Mouse (Mus musculus) left cerebral cortex, adult 2 months (tissue): Measurements from ENCODE around the gene Pi4k2a. TPM values are rescaled to one million over a fixed set of nuclear protein-coding genes. Genes with fewer than 3 reads are reported as not detected.

ENCODE experiments used
- DNase-seq, 2 experiments: peaks; one replicate each; pipeline ENCODE4 v3.0.0; 2021 to 2022; ENCODE audit warnings: low spot score in 2 of 2, mixed read lengths in 1 of 2; ENCODE audit errors: extremely low spot score in 1 of 2
- H3K27ac ChIP-seq: fragments of 200-600 bp; 2 replicates; pipeline ENCODE4 v1.8.1; 2022
- H3K4me3 ChIP-seq: fragments of 200-600 bp; 2 replicates; pipeline ENCODE4 v1.8.1; 2022
- CTCF ChIP-seq: fragments of 200-600 bp; IDR thresholded peaks from 2 replicates; pipeline ENCODE4 v1.8.1; 2022; ENCODE audit warnings: antibody characterized with exemption, mild to moderate bottlenecking, moderate library complexity
- intact Hi-C: fragments of 180-260 bp; cut with DNase I; formaldehyde crosslinking; loops from one replicate; pipeline ENCODE4 v1.15.1; 2025
- total RNA-seq, 2 experiments: library from RNA; stranded (reverse); gene quantifications; 2 replicates each; pipeline ENCODE4 v1.2.3; 2021

Gene Pi4k2a
- total RNA-seq, 2 experiments from 2014 or later: 65.6 to 67.3 TPM

- Histone ChIP-seq H3K4me3 (no peak overlapping the region), H3K27ac (peak overlapping the region; percentile 40; the same call in 1 of the 2 replicates)
- no peak for TF ChIP-seq CTCF
- DNase-seq: no peak
- intact Hi-C loops: no loop called here
Measured at GRCm38 (mm10) chr19:42139724-42140517, 49.7 kb downstream of the Pi4k2a start.

GRCm38 (mm10) chr19:42141998-42142397, 51.7 kb downstream of the Pi4k2a start:
- Histone ChIP-seq H3K27ac (no peak overlapping the region), H3K4me3 (no peak overlapping the region)
- TF ChIP-seq CTCF: no peak
- intact Hi-C loops: no loop called here
- no peak for DNase-seq

- no peak for TF ChIP-seq CTCF
- intact Hi-C loops: no loop called here
- Histone ChIP-seq H3K4me3 (no peak overlapping the region), H3K27ac (no peak overlapping the region)
- no peak for DNase-seq
Measured at GRCm38 (mm10) chr19:42142757-42143156, 52.5 kb downstream of the Pi4k2a start.

- intact Hi-C loops: loop anchor here (1.0 to 2.0 kb wide), 2 partner anchors 15 to 22 kb away; partner anchors contain the start of gene Avpi1
- Histone ChIP-seq H3K27ac (no peak overlapping the region), H3K4me3 (no peak overlapping the region)
- TF ChIP-seq CTCF: no peak
- DNase-seq: no peak
Measured at GRCm38 (mm10) chr19:42144067-42144466, 53.8 kb downstream of the Pi4k2a start.

GRCm38 (mm10) chr19:42144541-42145167, 54.4 kb downstream of the Pi4k2a start:
- intact Hi-C loops: loop anchor here (1.0 to 2.0 kb wide), 2 partner anchors 16 to 22 kb away; partner anchors contain the start of gene Avpi1

GRCm38 (mm10) chr19:42145210-42145609, 54.9 kb downstream of the Pi4k2a start:
- intact Hi-C loops: loop anchor here (2.0 kb wide), 1 partner anchor 16 kb away; the partner anchor contains the start of gene Avpi1
- DNase-seq: no peak
- no peak overlapping the region for H3K4me3 ChIP-seq
- TF ChIP-seq CTCF: no peak
- peak overlapping the region; percentile 53 for H3K27ac ChIP-seq

More at GRCm38 (mm10) chr19:42144541-42145167, 54.4 kb downstream of the Pi4k2a start:
- TF ChIP-seq CTCF: peak; percentile 78
- H3K4me3 ChIP-seq: no peak overlapping the region
- peak; percentile 84 for DNase-seq
- peak overlapping the region; percentile 53 for H3K27ac ChIP-seq

GRCm38 (mm10) chr19:42145731-42146130, 55.5 kb downstream of the Pi4k2a start:
- Histone ChIP-seq H3K27ac (no peak overlapping the region), H3K4me3 (no peak overlapping the region)
- no peak for DNase-seq
- intact Hi-C loops: loop anchor here (2.0 kb wide), 1 partner anchor 17 kb away; the partner anchor contains the start of gene Avpi1
- TF ChIP-seq CTCF: no peak

GRCm38 (mm10) chr19:42146276-42147010, 56.2 kb downstream of the Pi4k2a start:
- H3K27ac ChIP-seq: peak overlapping the region; percentile 84
- DNase-seq: no peak
- no peak overlapping the region for H3K4me3 ChIP-seq
- intact Hi-C loops: no loop called here
- no peak for TF ChIP-seq CTCF

- DNase-seq: peak in 1 of 2 experiments; percentile 53
- H3K4me3 ChIP-seq: peak within 1 kb of the TSS; percentile 66
- intact Hi-C loops: no loop called here
- H3K27ac ChIP-seq: peak within 1 kb of the TSS; percentile 97
- no peak for TF ChIP-seq CTCF
Measured at GRCm38 (mm10) chr19:42147170-42147768, 57.0 kb downstream of the Pi4k2a start, which contains the start of gene Marveld1. Marveld1 (plus strand) TSS chr19:42147400.

GRCm38 (mm10) chr19:42147769-42148568, 57.7 kb downstream of the Pi4k2a start:
- no peak for TF ChIP-seq CTCF
- H3K4me3 ChIP-seq: peak overlapping the region; percentile 66
- peak in 1 of 2 experiments; percentile 73 for DNase-seq
- peak overlapping the region; percentile 97 for H3K27ac ChIP-seq
- intact Hi-C loops: no loop called here

GRCm38 (mm10) chr19:42148569-42148860, 58.2 kb downstream of the Pi4k2a start:
- H3K27ac ChIP-seq: peak overlapping the region; percentile 97
- H3K4me3 ChIP-seq: peak overlapping the region; percentile 66
- intact Hi-C loops: no loop called here
- no peak for TF ChIP-seq CTCF
- no peak for DNase-seq
